Mouse (Mus musculus): Measurements from ENCODE around the gene Lrrc39.
A peak's percentile ranks its signal among the peaks of the same experiment; 100 is the strongest.

Gene Lrrc39

GRCm38 (mm10) chr3:116562408-116563094 lies at the start of gene Lrrc39:
Lrrc39 (plus strand) TSS chr3:116562973.
- no peak for DNase-seq

- no peak for DNase-seq
These were observed 42.5 kb upstream of the Lrrc39 start for GRCm38 (mm10) chr3:116520141-116520761.

GRCm38 (mm10) chr3:116529741-116530140 lies 33.0 kb upstream of the Lrrc39 start:
- DNase-seq, result no peak

GRCm38 (mm10) chr3:116530826-116531225 lies 31.9 kb upstream of the Lrrc39 start:
- peak; percentile 9 to 11 for DNase-seq

- no peak for DNase-seq
These were observed 26.2 kb upstream of the Lrrc39 start for GRCm38 (mm10) chr3:116536428-116537199.

DNA sequence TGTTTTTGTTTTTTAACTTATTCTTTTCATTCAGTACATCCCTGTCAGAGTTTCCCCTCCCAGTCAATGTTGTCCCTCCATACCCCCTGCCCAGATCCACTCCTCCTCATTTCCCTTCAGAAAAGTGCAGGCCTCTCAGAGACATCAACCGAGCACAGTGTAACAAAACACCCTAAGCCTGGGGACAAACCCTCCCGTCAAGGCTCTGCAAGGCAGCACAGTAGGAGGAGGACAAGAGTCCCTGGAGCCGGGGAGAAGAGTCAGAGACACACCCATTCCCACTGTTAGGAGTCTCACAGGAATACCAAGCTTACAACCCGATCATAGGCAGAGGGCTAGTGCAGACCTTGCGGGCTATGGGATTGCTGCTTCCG lies 25.6 kb upstream of the Lrrc39 start:
- DNase-seq, result no peak

DNA sequence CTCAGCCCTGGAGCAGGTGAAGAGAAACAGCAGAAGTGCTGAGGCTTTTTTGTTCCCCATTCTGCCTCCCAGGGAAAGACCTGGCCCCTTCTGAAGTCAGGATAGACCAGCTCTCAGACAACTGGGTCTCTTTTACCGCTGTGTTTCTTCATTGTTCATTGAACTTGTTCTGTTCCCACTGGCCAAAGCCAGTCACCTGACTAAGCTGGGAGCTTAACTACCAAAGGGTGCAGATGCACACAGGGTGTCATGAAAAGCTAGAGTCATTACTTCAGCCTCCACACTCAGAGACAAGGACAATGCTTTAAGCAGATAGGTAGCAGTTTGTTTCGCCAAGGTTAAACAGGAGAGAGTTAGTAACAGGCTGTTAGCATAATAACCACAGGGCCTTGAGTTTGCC lies 20.7 kb upstream of the Lrrc39 start:
- no peak for DNase-seq

DNA sequence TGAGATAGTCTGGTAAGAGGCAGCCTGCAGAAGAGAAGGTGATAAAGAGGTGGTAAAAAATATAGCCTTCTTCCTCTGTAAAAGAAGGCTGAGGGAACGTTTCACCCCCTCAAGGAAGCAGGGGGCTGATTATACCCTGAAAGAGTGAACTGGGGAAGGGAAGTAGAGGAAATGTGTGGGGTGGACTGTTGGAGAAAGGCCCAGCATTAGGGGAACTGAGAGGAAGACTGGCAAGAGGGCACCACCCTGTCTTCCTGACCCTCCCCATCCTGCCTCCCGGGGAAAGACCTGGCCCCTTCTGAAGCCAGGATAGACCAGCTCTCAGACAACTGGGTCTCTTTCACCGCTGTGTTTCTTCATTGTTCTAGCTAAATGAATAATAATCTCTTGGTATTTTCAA lies 20.2 kb upstream of the Lrrc39 start:
- DNase-seq, result no peak

DNA sequence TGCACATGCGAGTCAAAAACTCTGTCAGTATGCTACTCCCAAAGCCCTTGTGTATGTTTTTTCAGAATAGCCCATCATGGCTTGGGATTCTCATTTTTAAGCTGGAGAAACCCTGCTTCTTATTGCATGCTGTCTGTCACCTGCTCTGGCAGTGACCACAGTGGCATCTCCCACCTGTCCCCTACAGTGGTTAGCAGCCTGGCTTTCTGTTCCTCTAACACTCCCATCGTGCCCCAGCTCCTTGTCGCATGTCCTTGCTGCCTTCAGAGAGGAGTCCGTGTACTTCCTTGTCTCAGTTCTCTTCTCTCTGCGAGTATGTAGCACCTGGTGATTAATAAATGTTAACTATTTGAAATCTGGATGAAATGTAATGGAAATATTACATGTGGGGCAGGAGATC lies 15.3 kb upstream of the Lrrc39 start:
- DNase-seq, result no peak

GRCm38 (mm10) chr3:116551362-116551761 lies 11.4 kb upstream of the Lrrc39 start:
- no peak for DNase-seq

DNA sequence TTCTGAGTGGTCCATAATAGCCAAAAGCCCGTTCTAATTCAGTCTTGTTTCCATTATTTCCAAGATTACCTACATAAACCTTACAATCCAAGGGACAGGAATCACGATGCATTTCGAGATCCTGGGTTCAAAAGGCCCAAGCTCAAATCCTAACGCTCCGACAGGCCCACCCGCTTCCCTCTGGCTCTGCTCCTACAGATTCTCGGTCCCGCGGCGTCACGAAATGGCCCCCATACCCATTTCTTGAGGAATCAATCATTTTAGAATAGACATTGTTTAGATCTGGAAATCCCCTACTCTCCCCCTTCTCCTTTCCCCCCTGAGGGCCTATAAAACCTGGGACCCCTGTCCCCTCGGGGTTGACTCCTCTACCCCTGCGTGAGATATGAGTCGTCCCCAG lies 1.5 kb upstream of the Lrrc39 start:
- DNase-seq, result peak in 1 of 2 experiments; percentile 42

DNA sequence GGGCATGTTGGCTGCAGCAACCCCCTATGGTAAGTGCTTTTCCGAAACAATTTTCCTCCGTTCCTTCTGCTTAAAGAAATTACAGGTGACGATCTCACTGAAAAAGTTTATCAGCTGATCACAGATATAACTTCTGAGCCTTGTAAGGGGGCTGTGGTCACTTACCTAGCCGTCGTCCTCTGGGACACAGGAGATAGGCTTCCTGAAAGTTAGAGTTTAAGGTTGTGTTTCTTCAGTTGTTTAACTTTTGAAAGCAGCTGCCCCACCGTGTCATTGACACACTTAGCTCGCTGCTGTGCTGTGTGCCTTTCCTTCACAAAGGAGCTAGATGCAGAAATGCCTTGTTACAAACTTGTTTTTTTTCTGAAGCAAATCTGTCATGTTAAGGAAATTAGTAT lies 321 bp downstream of the Lrrc39 start:
- no peak for DNase-seq

DNA sequence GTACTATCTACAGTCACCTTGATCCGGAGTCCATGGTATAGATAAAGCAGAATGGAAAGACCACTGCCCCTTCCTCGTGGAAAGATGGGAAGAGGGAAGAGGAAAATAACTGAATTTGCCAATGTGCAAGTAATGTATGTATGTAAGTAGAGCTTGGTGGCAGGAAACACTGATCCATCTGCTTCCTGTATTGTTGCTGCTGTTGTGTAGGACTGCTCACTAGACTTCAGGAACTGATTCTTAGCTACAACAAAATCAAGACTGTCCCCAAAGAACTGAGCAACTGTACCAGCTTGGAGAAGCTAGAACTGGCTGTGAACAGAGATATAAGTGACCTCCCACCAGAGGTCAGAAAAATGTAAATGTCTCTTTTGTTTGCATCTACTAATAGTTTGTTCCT lies 7.9 kb downstream of the Lrrc39 start:
- no peak for DNase-seq

DNA sequence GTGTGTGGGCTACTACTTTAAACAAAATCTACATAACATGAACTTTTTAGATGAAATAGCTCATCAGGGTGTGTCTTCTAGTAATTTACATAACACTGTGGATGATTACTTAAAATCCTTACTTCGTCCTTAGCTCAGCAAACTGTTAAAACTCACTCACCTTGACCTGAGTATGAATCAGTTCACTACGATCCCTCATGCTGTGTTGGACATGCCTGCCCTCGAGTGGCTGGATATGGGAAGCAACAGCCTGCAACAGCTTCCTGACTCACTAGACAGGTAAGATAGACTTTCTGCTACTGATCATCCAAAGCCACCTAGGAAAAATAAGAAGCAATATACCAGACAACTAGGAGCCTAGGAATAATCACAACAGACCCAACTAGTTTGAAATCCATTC lies 14.5 kb downstream of the Lrrc39 start:
- DNase-seq, result peak in 1 of 2 experiments; percentile 37

DNA sequence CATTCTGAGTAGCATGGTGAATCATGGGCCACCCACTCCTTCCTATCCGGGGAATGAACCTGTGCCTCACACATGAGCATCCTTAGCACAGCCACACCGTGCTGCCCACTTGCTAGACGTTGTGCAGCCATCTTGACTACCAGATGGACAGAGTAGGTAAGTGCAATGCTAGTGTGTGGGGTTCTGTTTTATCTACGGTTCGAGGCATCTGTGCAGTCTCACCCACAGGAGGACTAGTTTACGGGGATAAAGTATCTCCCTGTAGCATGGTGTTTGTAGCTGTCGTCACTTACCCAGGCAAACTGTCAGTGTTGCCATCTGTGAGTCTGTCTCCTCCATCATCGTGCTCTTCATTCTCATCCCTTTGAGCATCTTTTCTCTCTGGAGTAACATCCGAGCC lies 19.4 kb downstream of the Lrrc39 start:
- DNase-seq, result no peak

GRCm38 (mm10) chr3:116594076-116594727 lies 31.4 kb downstream of the Lrrc39 start:
- DNase-seq, result no peak

DNA sequence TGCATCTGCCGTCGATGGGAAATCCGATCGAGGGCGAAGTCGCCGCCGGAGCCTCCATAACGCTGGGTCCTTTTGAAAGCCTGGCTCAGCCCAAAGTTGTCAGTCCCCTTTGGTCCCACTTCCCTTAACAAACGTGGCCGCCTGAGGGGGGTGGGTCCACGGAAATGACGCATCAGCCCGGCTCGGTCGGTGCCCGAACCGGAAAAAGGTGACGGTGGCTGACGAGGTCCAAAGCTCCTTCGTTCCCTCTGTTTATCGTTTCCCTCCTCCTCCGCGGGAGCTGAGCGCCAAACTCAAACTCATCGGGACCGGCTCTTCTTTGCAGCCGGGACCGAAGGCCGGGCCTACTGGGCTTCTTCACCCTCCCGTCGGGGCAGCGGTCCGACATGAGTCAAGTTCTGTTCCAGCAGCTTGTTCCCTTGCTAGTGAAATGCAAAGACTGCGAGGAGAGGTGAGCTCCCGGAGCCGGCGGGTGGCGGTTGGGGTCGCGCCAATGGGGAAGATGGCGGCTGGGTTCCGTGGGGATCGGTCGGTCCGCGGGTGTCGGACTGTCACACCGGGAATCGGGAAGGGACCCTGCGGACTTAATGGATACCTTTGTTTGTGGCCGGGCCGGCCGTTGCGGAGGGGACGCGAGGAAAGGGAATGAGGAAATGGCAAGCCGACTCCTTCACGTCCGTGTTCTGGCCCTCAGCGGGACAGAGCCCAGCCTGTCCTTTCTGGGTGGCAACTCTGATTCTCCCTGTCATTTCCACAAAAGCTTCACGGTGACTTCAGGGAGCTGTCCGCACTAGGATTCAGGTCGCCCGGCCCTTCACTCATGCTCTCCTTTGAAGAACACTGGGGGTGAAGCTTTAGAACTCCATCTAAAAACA lies 32.2 kb downstream of the Lrrc39 start, which contains the start of gene Sass6:
Gene Sass6 (plus strand): TSS at position 255 of the 875 bp plus-strand sequence.
- DNase-seq, result peak; percentile 99 to 100

- no peak for DNase-seq
These were observed 32.8 kb downstream of the Lrrc39 start for GRCm38 (mm10) chr3:116595603-116595991.

DNA sequence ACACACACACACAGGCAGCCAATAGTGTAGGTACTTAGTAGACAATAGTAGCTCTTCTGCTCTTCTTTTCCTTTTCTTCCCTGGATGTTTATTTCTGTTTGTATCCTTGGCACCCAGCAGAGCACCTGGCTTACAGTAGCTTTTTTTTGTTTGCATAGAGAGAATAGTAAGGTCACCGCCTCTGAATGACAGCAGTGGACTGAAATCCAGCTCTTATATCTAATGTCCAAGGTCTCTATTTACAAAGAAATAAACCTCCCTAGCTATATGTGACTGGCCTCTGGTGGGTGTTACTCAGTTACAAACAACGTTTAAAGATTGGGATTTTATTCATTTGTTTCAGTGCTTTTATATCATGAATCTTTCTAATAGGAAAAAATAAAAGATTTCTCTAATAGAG lies 36.9 kb downstream of the Lrrc39 start:
- DNase-seq, result no peak

DNA sequence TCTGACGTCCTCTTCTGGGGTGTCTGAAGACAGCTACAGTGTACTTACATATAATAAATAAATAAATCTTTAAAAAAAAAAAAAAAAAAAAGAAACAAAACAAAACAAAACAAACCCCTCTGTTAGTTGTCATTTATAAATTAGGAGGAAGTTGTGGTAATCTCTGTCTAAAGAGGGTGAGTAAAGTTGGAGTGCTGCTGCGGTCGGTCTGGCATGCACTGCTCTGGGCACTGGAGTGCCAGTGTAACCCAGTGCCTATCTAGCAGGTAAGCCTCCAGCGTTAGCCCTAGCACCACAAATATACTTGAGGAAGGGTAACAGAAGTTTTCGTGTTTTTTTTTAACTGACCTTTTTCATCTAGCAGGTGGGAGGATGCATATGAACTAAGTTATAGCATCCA lies 38.2 kb downstream of the Lrrc39 start:
- no peak for DNase-seq

DNA sequence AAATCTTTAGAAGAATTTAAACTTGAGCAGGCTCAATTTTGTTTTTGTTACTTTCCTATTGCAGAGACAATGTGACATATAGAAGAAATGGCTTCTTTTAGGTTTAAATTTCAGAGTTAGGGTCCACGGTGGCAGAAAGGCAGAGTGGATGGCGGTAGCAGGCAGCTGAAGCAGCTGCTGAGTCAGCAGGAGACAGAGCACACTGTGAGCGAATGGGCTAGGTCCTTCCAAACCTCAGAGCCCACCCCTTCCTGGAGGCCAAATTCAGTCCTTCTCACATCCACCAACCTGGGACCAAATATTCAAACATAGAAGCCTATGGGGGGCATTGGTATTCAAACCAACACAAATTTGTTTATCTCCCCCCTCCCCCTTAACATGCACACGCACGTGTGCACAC lies 39.0 kb downstream of the Lrrc39 start:
- DNase-seq, result no peak

DNA sequence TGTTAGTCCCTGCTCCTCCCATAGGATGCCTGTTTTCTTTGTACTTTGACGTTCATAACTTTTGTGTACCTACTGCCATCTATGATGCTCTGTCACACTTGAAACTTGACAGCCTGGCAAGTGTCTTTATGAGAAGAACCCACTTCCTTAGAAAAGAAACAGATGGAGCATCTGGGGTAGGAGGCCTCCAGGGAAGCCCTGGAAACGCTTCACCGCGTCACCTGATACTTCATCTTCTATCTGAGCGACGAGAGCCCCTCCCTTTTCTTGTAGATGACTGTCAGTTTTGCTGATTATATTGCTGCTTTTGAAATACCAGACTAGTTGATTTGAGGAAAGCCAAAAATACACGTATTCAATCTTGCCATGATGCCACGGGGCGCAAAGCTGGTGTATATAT lies 41.8 kb downstream of the Lrrc39 start:
- no peak for DNase-seq

Measured in kidney, postnatal 36 days (tissue).